Mouse (Mus musculus): ENCODE data around the gene Adamtsl5.

Adamtsl5 gene

DNA sequence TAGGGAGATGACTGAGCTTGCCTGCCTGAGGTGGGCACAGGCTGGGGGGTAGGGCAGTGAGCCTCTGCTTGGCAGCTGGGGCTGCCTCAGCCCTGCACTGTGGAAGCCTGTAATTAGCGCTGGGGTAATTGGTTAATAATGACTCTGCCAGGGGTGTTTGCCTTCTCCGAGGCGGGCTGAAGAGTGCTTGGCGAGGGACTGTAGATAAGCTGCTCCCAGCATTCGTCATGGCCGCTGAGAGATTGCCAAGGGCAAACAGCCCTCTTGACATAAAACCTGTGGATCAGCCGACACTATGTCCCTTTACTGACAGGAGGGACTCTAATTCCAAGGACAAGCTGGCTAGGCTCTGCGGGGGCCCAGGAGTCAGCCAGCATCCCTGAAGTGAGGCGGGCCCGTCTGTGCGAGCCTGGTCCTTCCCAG, 31.8 kb downstream of the Adamtsl5 start:
- peak; percentile 34 for DNase-seq

DNA sequence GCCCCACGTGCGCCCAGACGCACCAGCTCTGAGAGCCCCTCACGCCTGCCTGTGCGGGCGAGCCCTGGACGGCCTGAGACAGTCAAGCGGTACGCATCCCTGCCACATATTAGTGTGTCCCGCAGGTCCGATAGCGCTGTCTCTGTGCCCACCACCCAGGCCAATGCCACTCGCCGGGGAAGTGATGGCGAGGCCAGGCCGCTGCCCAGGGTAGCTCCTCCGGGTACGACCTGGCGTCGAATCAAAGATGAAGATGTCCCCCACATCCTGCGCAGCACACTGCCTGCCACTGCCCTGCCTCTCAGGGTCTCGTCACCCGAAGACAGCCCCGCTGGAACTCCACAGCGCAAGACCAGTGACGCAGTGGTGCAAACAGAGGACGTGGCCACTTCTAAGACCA, 32.9 kb downstream of the Adamtsl5 start:
- DNase-seq: peak; percentile 25

DNA sequence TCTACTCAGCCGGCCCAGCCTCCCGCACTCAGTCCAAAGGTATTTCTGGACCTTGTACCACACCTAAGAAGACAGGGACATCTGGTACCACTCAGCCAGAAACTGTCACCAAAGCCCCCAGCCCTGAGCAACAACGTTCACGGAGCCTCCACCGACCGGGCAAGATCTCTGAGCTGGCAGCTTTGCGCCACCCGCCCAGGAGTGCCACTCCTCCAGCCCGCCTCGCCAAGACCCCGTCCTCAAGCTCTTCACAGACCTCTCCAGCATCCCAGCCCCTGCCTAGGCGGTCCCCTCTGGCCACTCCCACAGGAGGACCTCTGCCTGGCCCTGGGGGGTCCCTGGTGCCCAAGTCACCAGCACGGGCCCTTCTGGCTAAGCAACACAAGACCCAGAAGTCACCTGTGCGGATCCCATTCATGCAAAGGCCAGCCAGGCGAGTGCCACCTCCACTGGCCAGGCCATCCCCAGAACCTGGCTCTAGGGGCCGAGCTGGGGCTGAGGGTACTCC, 33.7 kb downstream of the Adamtsl5 start:
- DNase-seq: peak; percentile 28

DNA sequence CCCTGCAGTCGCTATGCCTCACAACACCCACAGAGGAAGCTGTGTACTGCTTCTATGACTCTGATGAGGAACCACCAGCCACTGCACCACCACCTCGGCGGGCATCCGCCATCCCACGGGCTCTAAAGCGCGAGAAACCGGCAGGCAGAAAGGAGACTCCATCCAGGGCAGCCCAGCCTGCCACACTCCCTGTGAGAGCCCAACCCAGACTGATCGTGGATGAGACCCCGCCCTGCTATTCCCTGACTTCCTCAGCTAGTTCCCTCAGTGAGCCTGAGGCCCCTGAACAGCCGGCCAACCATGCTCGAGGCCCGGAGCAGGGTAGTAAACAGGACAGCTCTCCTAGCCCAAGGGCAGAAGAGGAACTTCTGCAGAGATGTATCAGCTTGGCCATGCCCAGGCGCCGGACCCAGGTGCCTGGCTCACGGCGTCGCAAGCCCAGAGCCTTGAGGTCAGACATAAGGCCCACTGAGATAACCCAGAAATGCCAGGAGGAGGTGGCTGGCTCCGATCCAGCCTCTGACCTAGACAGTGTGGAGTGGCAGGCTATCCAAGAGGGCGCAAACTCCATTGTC, 34.5 kb downstream of the Adamtsl5 start:
- DNase-seq: peak; percentile 62

DNA sequence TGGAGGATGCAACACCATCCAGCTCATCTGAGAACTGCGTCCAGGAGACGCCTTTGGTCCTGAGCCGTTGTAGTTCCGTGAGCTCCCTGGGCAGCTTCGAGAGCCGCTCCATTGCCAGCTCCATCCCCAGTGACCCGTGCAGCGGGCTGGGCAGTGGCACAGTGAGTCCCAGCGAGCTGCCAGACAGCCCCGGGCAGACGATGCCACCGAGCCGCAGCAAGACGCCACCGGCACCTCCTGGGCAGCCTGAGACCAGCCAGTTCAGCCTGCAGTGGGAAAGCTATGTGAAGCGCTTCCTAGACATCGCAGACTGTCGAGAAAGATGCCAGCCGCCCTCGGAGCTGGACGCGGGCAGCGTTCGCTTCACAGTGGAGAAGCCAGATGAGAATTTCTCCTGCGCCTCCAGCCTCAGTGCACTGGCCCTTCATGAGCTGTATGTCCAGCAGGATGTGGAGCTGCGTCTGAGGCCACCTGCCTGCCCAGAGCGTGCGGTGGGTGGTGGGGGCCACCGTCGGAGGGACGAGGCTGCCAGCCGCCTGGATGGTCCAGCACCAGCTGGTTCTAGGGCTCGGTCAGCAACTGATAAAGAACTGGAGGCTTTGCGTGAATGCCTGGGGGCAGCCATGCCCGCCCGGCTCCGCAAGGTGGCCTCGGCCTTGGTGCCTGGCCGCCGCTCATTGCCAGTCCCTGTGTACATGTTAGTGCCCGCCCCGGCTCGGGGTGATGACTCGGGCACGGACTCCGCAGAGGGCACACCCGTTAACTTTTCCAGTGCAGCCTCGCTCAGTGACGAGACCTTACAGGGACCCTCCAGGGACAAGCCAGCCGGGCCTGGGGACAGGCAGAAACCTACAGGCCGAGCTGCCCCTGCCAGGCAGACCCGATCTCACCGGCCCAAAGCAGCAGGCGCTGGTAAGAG, 35.4 kb downstream of the Adamtsl5 start:
- DNase-seq: peak; percentile 55

DNA sequence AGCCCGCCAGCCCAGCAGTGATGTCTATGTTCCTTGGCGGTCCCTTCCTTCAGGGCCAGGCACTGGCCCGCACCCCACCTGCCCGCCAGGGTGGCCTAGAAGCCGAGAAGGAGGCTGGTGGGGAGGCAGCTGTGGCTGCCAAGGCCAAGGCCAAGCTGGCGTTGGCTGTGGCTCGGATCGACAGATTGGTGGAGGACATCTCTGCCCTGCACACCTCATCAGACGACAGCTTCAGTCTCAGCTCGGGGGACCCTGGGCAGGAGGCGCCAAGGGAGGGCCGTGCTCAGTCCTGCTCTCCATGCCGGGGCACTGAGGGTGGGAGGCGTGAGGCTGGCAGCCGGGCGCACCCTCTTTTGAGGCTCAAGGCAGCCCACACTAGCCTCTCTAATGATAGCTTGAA, 36.7 kb downstream of the Adamtsl5 start:
- DNase-seq: peak; percentile 48

DNA sequence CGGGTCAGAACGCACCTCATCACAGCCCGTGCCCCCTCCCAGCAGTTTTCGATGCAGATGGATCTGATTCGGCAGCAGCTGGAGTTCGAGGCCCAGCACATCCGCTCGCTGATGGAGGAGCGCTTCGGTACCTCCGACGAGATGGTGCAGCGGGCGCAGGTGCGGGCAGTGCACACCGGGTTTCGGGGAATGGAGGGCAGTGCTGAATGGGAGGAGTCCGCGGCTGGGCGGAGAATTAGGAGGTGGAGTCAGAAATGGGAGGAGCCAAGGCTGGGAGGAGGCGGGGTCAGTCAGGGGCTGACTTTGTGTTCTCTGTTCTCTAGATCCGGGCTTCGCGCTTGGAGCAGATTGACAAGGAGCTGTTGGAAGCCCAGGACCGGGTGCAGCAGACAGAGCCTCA, 43.4 kb downstream of the Adamtsl5 start:
- DNase-seq: no peak

DNA sequence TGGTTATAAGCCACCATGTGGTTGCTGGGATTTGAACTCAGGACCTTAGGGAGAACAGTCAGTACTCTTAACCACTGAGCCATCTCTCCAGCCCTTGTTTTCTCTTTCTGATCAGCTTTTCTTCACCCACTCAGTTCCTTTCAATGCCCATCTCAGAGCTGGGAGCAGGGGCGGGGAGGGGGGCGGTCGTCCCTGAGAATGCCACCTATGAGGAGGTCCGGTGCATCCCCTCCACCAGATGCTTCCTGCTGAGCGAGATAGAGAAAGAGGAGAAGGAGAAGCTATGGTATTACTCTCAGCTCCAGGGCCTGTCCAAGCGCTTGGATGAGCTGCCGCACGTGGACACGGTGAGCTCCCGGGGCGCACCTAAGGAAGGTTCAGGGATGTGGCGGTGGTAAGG, 43.8 kb downstream of the Adamtsl5 start:
- no peak for DNase-seq

DNA sequence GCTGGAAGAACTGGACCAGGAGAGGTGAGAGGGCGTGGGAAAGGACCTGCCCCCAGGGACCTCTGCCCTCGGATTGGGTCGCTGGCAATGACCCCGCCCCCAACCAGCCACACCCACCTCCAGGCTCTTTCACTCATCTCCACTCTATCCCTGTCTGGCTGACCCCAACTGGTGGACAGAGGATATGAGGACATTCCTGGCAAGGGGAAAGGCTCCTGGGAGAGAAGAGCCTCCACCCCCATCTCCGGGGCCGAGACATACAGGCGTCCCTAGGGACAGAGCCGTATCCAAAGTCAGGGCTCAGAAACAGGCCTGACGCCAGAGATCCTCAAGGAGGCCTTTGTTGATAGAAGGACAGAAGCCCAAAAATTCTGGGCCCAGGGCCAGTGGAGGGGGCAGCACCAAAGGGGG, 45.7 kb downstream of the Adamtsl5 start:
- DNase-seq: no peak

DNA sequence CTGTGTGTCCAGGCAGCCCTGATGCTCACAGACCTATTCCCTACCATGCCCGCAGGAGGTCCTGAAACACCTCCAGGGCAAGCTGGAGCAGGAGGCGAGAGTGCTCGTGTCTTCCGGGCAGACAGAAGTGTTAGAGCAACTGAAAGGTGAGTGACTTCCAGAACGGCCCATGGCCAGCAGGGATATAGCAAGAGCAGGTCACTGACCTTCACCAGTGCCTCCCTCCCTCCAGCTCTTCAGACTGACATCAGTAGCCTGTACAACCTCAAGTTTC, 46.2 kb downstream of the Adamtsl5 start:
- DNase-seq: no peak

DNA sequence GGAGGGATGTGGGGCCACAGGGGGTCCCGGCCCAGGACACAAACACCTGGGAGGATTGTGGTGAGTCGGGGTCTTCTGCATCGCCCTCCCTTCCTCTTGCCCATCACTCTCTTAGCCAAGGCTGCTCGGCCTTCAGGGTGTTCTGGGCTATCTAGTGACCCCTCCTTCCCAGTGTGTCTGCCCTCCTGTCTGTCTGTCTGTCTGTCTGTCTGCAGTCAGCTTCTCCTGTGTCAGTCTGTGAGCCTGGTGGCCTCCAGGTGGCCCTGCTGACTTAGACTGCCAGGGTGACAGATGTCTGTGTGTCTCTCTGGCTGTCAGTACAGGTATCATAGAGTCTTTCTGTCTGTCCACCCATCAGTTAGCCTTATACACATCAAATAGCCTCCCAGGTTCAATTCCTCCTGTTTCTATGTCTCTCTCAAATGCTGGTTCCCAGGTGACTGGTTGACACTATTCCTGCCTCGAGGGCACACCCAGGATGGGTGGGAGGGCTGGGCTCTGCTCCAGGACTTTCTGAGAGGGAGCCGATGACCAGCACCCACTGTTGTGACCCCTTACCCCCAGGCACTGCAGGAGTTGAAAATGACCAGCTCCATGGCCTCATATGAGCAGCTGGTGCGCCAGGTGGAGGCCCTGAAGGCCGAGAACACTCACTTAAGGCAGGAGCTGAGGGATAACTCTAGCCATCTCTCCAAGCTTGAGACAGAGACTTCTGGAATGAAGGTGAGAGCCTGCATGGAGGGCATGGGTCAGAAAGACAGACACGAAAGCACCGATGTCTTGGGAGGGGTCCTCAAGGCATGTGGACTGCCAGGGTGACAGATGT, 46.7 kb downstream of the Adamtsl5 start:
- no peak for DNase-seq

DNA sequence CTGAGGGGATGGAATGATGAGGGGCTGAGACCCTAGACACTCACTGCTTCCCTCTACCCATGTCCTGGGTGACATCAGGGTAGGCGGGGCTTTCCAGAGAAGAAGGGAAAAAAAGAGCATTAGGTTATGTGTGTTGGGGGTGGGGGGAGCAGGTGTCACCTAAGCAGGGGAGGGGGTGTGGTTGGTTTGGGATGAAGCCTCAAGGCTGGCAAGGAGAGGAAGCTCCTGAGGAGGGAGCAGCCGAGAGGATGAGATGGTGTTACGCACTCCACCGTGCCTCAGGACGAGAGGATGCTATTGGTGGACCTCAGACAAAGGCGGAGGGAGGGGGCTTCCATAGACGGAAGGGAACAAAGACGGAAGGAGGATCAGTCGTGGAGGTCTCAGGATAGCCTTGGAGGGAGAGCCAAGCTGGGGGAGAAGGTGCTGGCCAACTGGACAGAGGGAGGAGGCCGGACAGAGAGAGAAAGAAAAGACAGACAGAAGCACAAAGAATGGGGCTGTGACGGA, 47.5 kb downstream of the Adamtsl5 start:
- DNase-seq: no peak

DNA sequence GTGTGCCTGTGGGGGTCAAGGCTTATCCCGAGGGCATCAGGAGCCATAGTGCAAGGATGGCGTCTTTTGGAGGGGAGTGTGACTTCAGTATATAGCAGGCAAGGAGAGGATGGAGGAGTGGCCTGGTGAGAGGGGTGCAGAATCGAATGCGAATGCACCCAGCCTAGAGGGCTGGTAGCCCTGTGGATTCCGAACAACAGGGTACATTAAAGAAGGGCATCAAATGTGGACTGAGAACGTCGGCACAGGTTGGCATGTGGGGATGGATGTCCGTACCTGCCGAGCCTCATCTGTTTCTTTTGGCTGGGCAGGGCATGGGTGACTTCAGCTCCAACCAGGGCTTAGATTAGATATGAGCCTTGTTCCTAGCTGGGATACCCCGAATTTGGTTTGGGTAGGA, 48.4 kb downstream of the Adamtsl5 start:
- no peak for DNase-seq

DNA sequence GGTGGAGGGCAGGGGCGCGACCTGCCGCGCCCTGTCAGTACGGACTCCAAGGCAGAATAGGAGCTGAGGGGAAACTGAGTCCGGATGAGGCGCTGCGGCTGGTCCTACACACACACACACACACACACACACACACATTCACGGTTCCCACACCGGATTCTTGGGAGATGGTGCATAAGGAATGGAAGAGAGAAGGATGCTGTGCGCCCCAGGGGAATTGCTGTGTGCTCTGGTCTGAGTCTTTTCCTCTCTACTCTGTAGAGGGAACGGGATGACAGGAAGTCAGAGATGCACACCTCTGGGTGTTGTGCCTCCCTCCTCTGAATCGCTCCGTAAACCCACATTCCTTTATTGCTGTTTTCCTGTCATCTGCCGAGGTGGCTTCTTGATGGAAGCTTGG, 48.9 kb downstream of the Adamtsl5 start:
- no peak for DNase-seq

DNA sequence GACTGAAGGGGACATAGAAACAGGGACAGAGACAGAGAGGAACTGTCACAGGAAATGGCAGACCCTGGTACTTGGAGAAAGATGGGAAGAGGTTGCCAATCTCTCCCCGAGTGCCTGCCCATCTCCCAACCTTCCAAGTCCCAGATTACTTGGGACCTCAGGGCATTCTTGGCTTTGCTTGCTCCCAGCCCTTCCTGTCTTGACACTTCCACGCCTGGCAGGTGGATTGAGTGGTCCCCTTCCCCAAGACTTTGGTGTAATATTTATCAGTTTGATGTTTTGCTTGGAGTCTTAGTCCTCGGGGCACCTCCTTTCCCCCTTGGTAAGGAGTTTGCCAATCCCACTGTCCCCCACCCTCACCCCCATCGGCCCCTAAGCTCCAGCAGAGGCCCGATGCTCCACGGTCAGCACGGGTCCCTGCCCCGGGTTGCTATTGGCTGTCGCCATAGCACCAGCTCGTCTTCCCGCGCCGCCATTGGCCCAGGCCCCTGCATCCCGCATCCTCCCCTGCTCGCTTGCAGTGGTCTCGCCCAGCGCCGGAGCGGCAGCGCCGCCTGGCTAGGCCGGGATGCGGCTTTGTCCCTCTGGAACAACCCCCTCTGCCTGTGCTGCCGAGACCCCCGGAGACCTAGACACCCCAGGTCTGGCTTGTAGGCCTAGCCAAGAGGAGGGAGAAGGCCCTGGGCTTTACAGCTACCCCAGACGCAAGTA, 49.5 kb downstream of the Adamtsl5 start:
- DNase-seq: peak; percentile 91

DNA sequence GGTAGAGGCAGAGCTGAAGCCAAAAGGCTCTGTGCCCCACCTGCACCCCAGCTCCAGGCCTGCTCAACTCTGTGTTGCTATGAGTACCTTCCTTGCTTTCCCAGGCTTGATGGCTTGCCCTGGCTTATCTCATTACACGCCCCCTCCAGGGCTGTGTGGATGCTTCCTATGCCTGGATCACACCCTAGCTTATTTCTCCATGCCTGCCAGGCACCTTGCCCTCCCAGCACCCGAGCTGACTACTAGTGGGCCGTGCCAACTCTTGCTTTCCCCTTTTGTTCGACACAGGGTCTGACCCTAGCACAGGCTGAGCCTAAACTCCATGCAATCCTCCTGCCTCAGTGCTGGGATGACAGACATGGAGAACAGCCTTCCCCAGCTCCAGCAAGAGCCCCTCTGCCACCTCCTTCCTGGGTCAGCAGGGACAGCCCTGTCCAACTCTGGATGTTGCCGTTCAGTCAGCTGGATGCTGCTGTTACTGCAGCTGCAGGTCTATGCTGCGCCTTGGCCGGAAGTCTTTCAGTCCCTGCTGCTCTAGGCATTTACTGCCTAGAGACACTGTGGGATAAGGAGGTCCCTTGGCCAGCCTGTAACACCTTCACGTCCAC, 50.6 kb downstream of the Adamtsl5 start:
- DNase-seq: no peak

DNA sequence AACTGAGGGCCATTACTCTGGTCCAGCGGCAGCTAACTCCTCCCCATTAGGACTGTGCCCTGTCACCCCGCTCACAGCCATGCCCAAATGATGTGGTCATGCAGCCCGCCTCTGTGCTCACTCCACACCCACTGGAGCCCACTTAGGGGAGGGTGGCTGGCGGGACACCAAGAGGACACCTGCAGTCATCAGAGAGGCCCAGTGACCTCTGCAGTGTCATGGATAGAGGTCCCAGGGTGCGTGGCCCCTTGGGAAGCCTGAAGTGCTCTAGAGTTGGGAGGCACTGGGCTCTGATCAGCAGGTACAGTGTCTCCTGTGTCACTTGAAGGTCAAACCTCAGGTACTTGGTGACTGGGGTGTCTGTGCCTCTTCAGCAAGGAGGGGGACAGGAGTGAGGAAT, 51.4 kb downstream of the Adamtsl5 start:
- DNase-seq: no peak

DNA sequence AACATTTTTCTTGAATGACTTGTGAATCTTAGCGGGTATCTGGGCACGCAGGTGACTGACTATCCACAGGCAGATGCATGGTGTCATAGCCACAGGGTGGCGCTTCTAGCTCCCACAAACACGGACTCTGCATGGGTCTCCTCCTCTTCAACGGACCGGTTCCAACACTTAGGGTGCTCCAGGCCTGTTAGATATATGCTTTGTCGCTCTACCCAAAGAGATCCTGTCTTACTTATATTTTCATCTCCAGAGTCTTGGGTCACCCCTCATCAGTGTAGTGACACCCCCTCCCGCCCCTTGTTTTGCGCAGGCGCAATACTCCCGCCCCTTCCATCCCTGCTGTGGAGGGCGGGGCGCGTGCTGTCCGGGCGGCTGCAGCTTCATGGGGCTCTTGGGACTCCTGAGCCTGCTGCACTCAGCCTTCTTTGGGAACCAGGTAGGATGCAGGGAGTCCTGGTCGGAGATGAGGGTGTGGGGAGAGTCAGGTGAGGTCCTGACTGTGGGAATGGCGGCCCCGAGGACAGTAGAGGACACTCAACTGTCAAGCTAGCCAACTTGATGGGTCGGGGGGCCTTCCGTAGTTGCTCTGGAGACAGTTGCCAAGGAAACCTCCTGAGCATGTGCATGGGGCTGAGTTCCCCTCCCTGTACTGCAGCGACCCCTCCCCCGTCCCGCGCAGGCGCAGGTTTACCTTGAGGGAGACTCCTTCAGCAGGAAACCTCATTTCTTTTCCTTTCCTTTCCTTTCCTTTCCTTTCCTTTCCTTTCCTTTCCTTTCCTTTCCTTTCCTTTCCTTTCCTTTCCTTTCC, 52.4 kb downstream of the Adamtsl5 start, which contains the start of gene Apc2:
Gene Apc2, plus strand, starts transcription at position 360 of the 808 bp plus-strand sequence.
- peak; percentile 86 for DNase-seq

DNA sequence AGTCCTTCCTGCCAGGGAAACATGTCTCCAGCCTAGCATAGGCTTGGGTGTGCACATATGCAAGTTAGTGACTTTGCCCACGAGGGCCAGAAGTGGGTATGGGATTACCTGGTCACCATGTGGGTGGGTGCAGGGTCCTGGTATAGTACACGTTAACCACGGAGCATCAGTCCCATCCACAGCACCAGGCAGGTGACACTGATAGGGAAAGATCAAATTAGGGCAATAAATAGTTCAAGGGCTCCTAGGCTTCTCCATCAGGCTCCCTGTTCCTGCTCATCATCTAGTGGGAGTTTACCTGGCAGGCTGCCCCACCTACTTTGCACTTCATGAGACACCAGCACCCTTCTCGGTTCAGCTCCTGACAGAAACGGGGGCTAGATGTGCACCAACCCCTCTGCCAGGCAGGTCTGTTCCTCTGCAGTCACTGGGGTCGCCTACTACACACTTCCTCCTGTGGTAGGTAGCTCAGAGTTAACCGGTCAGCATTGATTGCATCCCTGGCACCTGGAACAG, 53.4 kb downstream of the Adamtsl5 start:
- DNase-seq: no peak

DNA sequence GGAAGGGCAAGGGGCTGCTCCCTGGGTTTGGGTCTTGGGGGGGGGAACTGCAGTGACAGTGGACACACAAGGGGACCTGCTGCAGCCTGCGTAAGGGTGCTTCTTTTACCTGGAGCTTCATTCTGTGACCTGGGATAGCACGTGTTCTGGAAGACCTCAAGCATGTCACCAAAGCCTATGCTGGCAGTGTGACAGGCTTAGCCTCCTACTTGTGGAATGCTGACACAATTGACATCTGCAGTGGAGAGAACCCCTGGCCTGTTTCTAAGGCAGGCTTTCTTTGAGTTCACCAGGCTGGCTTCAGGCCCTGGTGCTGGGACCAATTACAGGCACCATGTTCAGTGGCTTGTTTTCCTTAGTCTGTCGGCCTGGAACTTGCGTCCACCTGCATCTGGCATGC, 53.9 kb downstream of the Adamtsl5 start:
- DNase-seq: no peak

DNA sequence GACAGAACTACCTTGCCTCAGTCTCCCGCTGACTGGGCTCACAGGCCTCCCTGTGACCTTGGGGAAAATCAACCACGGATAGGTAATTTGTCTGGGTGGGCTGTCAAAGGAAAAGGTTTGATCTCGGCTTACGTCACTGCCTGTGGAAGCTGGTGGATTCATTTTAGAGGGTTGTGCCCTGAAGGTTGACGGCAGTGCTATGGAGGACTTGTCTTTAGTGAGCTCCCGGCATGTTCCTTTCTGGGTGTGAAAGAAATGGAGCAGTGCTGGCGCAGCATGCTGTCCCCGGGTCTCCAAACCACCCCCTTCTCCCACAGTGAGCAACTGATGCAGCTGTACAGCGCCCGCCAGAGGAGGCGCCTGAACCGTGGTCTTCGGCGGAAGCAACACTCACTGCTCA, 54.9 kb downstream of the Adamtsl5 start:
- DNase-seq: no peak

Data from cerebellum, adult 8-10 months (tissue).